Mouse (Mus musculus) ES-E14 (cell line): Measurements from ENCODE around the gene Dnase1l1.

Source experiments
- CHD2 ChIP-seq: IDR thresholded peaks from 2 replicates; pipeline ENCODE4 v1.6.1; 2014; ENCODE audit warnings: mild to moderate bottlenecking, low read depth, low read length, inconsistent platforms
- HCFC1 ChIP-seq: IDR thresholded peaks from 2 replicates; pipeline ENCODE4 v1.6.1; 2012; ENCODE audit warnings: low read length, inconsistent platforms, borderline replicate concordance; ENCODE audit not compliant: insufficient read depth
- MAFK ChIP-seq: IDR thresholded peaks from 2 replicates; pipeline ENCODE4 v1.6.1; 2014; ENCODE audit warnings: mild to moderate bottlenecking, low read depth, low read length, inconsistent platforms; ENCODE audit not compliant: insufficient read depth
- ZC3H11A ChIP-seq: IDR thresholded peaks from 2 replicates; pipeline ENCODE4 v1.6.1; 2012; ENCODE audit warnings: low read depth, mild to moderate bottlenecking, inconsistent platforms, low read length, borderline replicate concordance
- ZNF384 ChIP-seq: IDR thresholded peaks from 2 replicates; pipeline ENCODE4 v1.6.1; 2012; ENCODE audit warnings: low read depth, low read length, inconsistent platforms

DNA sequence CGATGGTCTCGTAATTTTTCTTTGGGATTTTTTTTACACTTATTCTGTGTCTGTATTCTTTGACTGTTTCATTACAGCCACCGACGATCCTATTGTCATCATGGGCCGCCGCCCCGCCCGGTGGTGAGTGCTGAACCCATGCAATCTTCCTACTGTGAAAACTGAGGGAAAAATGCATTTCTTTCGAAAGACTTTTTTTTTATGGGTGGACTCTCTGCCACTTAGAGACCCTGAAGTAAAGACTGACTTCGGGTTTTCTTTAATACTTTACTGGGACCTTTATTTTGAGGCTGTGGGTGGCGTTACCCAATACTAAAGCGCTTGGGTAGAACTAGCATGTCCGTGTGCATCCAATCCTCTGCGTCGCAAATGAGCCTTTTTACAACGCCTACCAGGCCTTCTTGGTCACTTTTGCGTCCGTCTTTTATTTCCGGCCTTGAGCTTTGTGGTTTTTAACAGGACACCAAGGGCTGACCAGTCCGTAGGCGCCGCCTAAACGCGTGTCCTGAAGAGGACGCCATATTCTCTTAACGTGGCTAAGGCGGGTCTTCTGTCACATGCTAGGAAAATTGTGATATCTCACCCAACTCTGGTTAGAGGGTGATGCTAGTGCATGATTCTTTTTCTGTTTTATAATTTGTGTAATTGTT lies 11.1 kb downstream of the Dnase1l1 start:
- TF ChIP-seq MAFK (no peak), ZNF384 (no peak), HCFC1 (no peak), CHD2 (no peak), ZC3H11A (no peak)
